ENCODE assay signal across 7 mouse cellular contexts in the genomic region with DNA sequence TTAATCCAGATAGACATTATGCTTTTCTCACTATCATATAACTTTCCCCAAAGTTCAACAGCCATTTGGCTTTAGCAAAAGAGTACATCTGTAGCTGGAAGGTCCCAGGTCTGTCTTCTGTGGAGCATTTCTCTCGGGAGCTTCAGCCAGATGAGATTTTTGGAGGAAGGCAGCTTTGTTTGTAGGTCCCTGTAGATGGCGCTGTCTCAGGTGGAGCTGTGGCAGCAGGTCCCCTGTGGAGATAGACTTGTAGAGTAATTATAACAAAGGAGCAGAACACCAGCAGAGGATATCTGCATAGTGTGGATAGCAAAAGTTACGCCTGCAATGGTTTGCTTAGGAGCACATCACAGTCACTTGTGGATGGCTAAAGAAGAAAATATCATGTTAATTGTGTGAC.
DNase-seq lines count a peak whose midpoint lies in the region; ATAC-seq and TF ChIP-seq lines count a peak whose summit lies in the region.
"Not testable (repeated sequence)": the region's sequence is repeated elsewhere in the genome, so short reads cannot be mapped to it uniquely, and the experiment has no call there.

No protein-coding gene starts in this region.

- intact Hi-C loops in gastrocnemius, adult 2 months (cut with DNase I) = not testable (repeated sequence)

- not testable (repeated sequence) for H3K4me3 ChIP-seq in gastrocnemius, adult 2 months; hindbrain, embryonic 14.5 days (replicated peaks; ENCODE audit: low read length); liver, embryonic 16.5 days (ENCODE audit: low read depth, low read length); midbrain, embryonic 16.5 days (ENCODE audit: low read depth, low read length)

- ATAC-seq in hindbrain, embryonic 14.5 days (ENCODE audit: low FRiP score); liver, embryonic 16.5 days (ENCODE audit: low read depth); midbrain, embryonic 16.5 days: not testable (repeated sequence)

- not testable (repeated sequence) for H3K9ac ChIP-seq in hindbrain, embryonic 14.5 days; liver, embryonic 16.5 days (ENCODE audit: low read depth, low read length); midbrain, embryonic 16.5 days (ENCODE audit: low read depth, low read length)

- not testable (repeated sequence) for H3K27me3 ChIP-seq in hindbrain, embryonic 14.5 days (ENCODE audit: control insufficient read depth, insufficient read depth, low read length); liver, embryonic 16.5 days (ENCODE audit: control insufficient read depth, insufficient read depth, low read depth, low read length); midbrain, embryonic 16.5 days (ENCODE audit: control insufficient read depth, insufficient read depth, low read depth, low read length)

- not testable (repeated sequence) for H3K9me3 ChIP-seq in hindbrain, embryonic 14.5 days (ENCODE audit: control insufficient read depth, low read length); liver, embryonic 16.5 days (replicated peaks; ENCODE audit: control insufficient read depth, low read length); midbrain, embryonic 16.5 days (replicated peaks; ENCODE audit: control insufficient read depth, low read length, poor library complexity, severe bottlenecking)

- peak; percentile 25; the same call in 1 of the 2 replicates for TF ChIP-seq CTCF in gastrocnemius, adult 2 months (IDR thresholded peaks at IDR 0.05)

- WGBS in hindbrain, embryonic 14.5 days = 31% methylated on average over 3 of the region's 3 CpGs
- WGBS in liver, embryonic 16.5 days (ENCODE audit: insufficient replicate concordance) = 19% methylated on average over 3 of the region's 3 CpGs
- WGBS in midbrain, embryonic 16.5 days = 17% methylated on average over 3 of the region's 3 CpGs

- peak; percentile 4 for DNase-seq in cerebellum, adult 11-12 months
- DNase-seq in embryo, embryonic 9.5 days (ENCODE audit: extremely low spot score) = peak; percentile 6
- DNase-seq in gastrocnemius, adult 2 months = not testable (repeated sequence)
- DNase-seq in hindbrain, embryonic 14.5 days (ENCODE audit: low spot score) = peak; percentile 26
- DNase-seq in kidney, postnatal 4 days = peak; percentile 14 to 20

- not testable (repeated sequence) for H3K4me1 ChIP-seq in hindbrain, embryonic 14.5 days (replicated peaks; ENCODE audit: control insufficient read depth, insufficient read depth, low read length); liver, embryonic 16.5 days (ENCODE audit: control insufficient read depth, low read depth, low read length); midbrain, embryonic 16.5 days (ENCODE audit: control insufficient read depth, insufficient read depth, low read length)

- H3K4me2 ChIP-seq in hindbrain, embryonic 14.5 days (replicated peaks) = peak overlapping the region; percentile 46
- H3K4me2 ChIP-seq in liver, embryonic 16.5 days (ENCODE audit: low read depth, low read length) = peak overlapping the region; percentile 51; the same call in 1 of the 2 replicates
- H3K4me2 ChIP-seq in midbrain, embryonic 16.5 days (ENCODE audit: low read length) = peak overlapping the region; percentile 36

- not testable (repeated sequence) for H3K36me3 ChIP-seq in hindbrain, embryonic 14.5 days (replicated peaks; ENCODE audit: control insufficient read depth, insufficient read depth); liver, embryonic 16.5 days (ENCODE audit: control insufficient read depth, insufficient read depth); midbrain, embryonic 16.5 days (ENCODE audit: control insufficient read depth, insufficient read depth, low read length)

- H3K27ac ChIP-seq in gastrocnemius, adult 2 months; hindbrain, embryonic 14.5 days; liver, embryonic 16.5 days (ENCODE audit: low read length); midbrain, embryonic 16.5 days (ENCODE audit: low read length): not testable (repeated sequence)
